Mouse (Mus musculus) layer of hippocampus, adult 2 months (tissue): ENCODE measurements around the gene Gm45753. TPM values are rescaled to one million over a fixed set of nuclear protein-coding genes. Genes with fewer than 3 reads are reported as not detected.
"Not testable (repeated sequence)": the region's sequence is repeated elsewhere in the genome, so short reads cannot be mapped to it uniquely, and the experiment has no call there.

Experiments used
- DNase-seq, 2 experiments: peaks; one replicate each; pipeline ENCODE4 v3.0.0; 2022; ENCODE audit warnings: low spot score in 2 of 2
- H3K27ac ChIP-seq: fragments of 200-600 bp; 2 replicates; pipeline ENCODE4 v1.8.1; 2022
- H3K4me3 ChIP-seq: fragments of 200-600 bp; 2 replicates; pipeline ENCODE4 v1.8.1; 2022; ENCODE audit warnings: mild to moderate bottlenecking
- CTCF ChIP-seq: fragments of 200-600 bp; conservative IDR thresholded peaks from 2 replicates; pipeline ENCODE4 v1.8.1; 2022; ENCODE audit warnings: antibody characterized with exemption, mild to moderate bottlenecking, moderate library complexity
- long read RNA-seq, 2 experiments: library from polyadenylated mRNA; stranded (forward); transcript quantifications; one replicate each; pipeline ENCODE4 v2.0.0; 2021; ENCODE audit warnings: borderline mapping rate in 2 of 2
- total RNA-seq, 2 experiments: library from RNA; stranded (reverse); gene quantifications; 2 replicates each; pipeline ENCODE4 v1.2.3; 2021

Gm45753 gene
- not detected for total RNA-seq
- long read RNA-seq, experiment 1, result 0 reads
- long read RNA-seq, experiment 2, result 0 reads

- H3K4me3 ChIP-seq, result no peak within 1 kb of the TSS
- no peak within 1 kb of the TSS for H3K27ac ChIP-seq
- DNase-seq, result no peak
- TF ChIP-seq CTCF, result no peak
Observed at GRCm38 (mm10) chr8:45308366-45308765, at the start of gene Gm45753. Gm45753 (minus strand) TSS chr8:45308466.

GRCm38 (mm10) chr8:45355809-45356208 is 47.5 kb upstream of the Gm45753 start:
- no peak for DNase-seq
- H3K27ac ChIP-seq, result no peak overlapping the region
- no peak overlapping the region for H3K4me3 ChIP-seq
- no peak for TF ChIP-seq CTCF

GRCm38 (mm10) chr8:45345031-45345430 is 36.8 kb upstream of the Gm45753 start:
- peak; percentile 93 for TF ChIP-seq CTCF
- DNase-seq, result peak; percentile 43 to 65
- H3K4me3 ChIP-seq, result no peak overlapping the region
- no peak overlapping the region for H3K27ac ChIP-seq

- DNase-seq, result no peak
Observed at GRCm38 (mm10) chr8:45344298-45344697, 36.0 kb upstream of the Gm45753 start.

GRCm38 (mm10) chr8:45341630-45342628 is 33.7 kb upstream of the Gm45753 start:
- Histone ChIP-seq H3K4me3 (no peak overlapping the region), H3K27ac (no peak overlapping the region)
- no peak for TF ChIP-seq CTCF
- no peak for DNase-seq

More at GRCm38 (mm10) chr8:45344298-45344697, 36.0 kb upstream of the Gm45753 start:
- no peak for TF ChIP-seq CTCF
- Histone ChIP-seq H3K4me3 (no peak overlapping the region), H3K27ac (no peak overlapping the region)

- H3K27ac ChIP-seq, result peak overlapping the region; percentile 69
- H3K4me3 ChIP-seq, result peak overlapping the region; percentile 82
- no peak for TF ChIP-seq CTCF
- DNase-seq, result no peak
Observed at GRCm38 (mm10) chr8:45333493-45333892, 25.2 kb upstream of the Gm45753 start.

- DNase-seq, result peak; percentile 21 to 32
- peak within 1 kb of the TSS; percentile 69 for H3K27ac ChIP-seq
- TF ChIP-seq CTCF, result no peak
- peak within 1 kb of the TSS; percentile 82 for H3K4me3 ChIP-seq
Observed at GRCm38 (mm10) chr8:45332685-45333409, 24.6 kb upstream of the Gm45753 start, which contains the start of gene Cyp4v3. Cyp4v3 (minus strand) TSS chr8:45333216.

- no peak for DNase-seq
- H3K27ac ChIP-seq, result no peak overlapping the region
- TF ChIP-seq CTCF, result no peak
- H3K4me3 ChIP-seq, result no peak overlapping the region
Observed at GRCm38 (mm10) chr8:45330856-45331255, 22.6 kb upstream of the Gm45753 start.

GRCm38 (mm10) chr8:45329206-45329980 is 21.1 kb upstream of the Gm45753 start:
- no peak overlapping the region for H3K4me3 ChIP-seq
- DNase-seq, result no peak
- no peak overlapping the region for H3K27ac ChIP-seq
- no peak for TF ChIP-seq CTCF

GRCm38 (mm10) chr8:45327076-45327475 is 18.8 kb upstream of the Gm45753 start:
- H3K27ac ChIP-seq, H3K4me3 ChIP-seq, DNase-seq: not testable (repeated sequence)

GRCm38 (mm10) chr8:45324151-45324550 is 15.9 kb upstream of the Gm45753 start:
- H3K27ac ChIP-seq, result no peak overlapping the region
- no peak overlapping the region for H3K4me3 ChIP-seq
- DNase-seq, result no peak
- TF ChIP-seq CTCF, result no peak

- Histone ChIP-seq H3K27ac (no peak overlapping the region), H3K4me3 (no peak overlapping the region)
- DNase-seq, result no peak
- no peak for TF ChIP-seq CTCF
Observed at GRCm38 (mm10) chr8:45321365-45321764, 13.1 kb upstream of the Gm45753 start.
